Mouse (Mus musculus) right cerebral cortex, adult 18-20 months (tissue): ENCODE measurements at regions not wholly inside any gene's neighbourhood (a gene's known extent, or its start where the extent isn't known, plus 50 kb on each side); places are given as distances from the start of the nearest gene placed in this dataset.

Experiments used
- DNase-seq: peaks from one replicate; pipeline ENCODE4 v3.0.0; 2022; ENCODE audit warnings: mixed read lengths

DNA sequence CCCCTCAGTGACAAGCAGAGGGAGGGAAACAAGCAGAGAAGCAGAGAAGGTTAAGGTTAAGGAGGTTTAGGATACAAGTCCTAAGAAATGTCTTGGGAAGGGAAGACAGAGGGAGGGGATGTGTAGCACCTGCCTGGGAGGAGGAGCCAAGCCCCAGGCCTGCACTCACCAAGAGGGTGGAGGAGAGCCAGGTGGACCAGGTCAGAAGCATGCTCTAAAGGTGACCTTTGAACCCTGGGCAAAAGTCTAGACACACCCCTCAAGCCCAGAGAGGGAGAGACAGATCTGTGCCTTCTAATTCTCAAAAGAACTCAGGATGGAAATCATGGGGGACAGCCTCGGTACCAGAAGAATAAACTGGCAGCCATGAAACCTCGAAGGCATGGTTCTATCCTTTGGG is 54.4 kb upstream of the Calm2 start:
- no peak for DNase-seq

- peak; percentile 82 for DNase-seq
These were observed 55.1 kb upstream of the Calm2 start for GRCm38 (mm10) chr17:87501687-87502387.

GRCm38 (mm10) chr17:87502388-87503369 is 55.9 kb upstream of the Calm2 start:
- DNase-seq, result peak; percentile 31

- no peak for DNase-seq
These were observed 56.8 kb upstream of the Calm2 start for GRCm38 (mm10) chr17:87503491-87503890.

DNA sequence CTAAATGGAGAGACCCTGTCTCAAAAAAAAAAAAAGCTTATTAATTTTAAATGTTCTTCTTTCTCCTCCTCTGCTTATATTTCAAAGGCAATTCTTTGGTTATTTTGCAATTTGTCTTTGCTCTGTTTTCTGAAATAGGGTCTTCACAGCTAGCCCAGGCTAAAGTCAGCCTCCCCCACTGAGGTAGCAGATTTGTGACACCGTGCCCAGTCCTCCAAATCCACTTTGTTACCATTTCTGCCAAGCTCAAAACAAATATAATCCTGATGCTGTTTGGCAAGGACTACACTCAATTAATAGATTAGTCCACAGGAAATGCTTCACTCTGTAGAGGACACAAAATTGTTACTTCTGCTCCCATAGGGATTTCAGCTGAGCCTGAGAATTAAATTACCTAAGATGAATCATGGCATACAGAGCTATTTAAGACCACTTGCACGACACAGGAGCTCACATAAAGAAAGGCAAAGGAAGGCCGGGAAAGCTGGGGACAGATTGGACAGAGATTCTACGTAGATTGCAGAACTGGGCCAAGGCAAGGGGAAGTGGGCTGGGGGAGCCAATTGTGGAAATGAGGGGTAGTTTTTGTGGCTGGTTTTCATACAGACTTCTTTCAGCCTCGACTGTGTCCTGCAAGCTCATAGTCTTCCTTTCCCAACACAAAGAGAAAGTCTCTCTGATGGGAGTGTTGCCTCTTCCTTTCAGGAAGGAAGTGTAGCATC is 58.4 kb upstream of the Calm2 start:
- no peak for DNase-seq

GRCm38 (mm10) chr17:87507848-87508247 is 61.1 kb upstream of the Calm2 start:
- no peak for DNase-seq

DNA sequence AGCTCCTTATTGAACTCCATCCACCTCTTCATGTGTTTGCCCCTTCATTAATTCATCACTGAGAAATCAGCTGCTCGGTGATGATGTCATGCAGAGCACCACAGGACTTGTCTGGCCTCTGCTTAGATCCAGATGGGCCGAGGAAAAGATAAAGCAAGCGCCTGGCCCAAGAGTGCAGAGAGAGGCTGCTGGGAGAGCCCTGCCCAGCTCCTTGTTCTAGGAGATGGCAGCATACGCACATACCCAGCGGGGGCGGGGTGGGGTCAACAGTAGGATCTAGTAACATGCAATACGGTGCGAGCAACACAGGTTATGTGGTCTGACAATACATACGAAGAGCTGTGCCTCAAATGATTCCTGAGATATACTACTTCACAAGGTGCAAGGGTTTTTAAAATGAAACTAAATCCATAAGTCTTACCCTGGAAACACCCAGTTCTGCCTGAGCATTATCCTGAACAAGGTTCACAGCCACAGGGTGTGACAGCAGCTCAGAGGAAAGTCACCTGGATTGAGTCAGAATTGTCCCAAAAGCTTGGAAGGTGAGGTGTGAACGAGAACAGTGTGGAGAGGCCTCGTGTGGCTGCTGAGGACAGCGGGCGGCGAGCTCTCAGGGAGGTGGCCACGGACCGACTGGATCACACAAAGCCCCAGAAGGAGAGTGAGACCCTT is 62.0 kb upstream of the Calm2 start:
- DNase-seq, result no peak

GRCm38 (mm10) chr17:87512000-87512611 is 65.4 kb upstream of the Calm2 start:
- DNase-seq, result no peak

GRCm38 (mm10) chr17:87513822-87514221 is 67.1 kb upstream of the Calm2 start:
- DNase-seq, result no peak

GRCm38 (mm10) chr17:87514366-87515126 is 67.8 kb upstream of the Calm2 start:
- DNase-seq, result no peak

DNA sequence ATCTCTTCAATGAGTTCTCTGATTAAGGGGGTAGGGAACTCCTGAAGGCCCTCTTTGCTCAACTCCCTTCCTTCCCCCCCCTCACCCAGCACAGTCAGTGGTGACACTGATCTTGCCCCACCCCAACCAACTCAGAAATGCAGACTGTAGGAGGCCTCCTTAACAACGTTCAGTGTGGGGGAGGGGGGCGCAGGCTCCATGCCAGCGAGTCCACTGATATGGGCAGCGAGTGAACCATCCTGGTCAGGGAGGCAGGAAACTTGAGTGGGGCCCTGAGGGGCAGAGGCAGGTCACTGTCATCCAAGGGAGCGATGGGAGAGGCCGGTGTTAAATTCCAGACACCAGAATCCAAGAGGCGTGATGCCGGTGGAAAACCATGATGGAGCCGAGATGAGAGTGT is 70.5 kb upstream of the Calm2 start:
- no peak for DNase-seq

- no peak for DNase-seq
These were observed 72.7 kb upstream of the Calm2 start for GRCm38 (mm10) chr17:87519454-87519853.

GRCm38 (mm10) chr17:87520841-87521240 is 74.1 kb upstream of the Calm2 start:
- DNase-seq, result no peak

GRCm38 (mm10) chr17:87521622-87522151 is 75.0 kb upstream of the Calm2 start:
- peak; percentile 43 for DNase-seq

- DNase-seq, result peak; percentile 72
These were observed 75.9 kb upstream of the Calm2 start for GRCm38 (mm10) chr17:87522500-87523091.

- no peak for DNase-seq
These were observed 76.9 kb upstream of the Calm2 start for GRCm38 (mm10) chr17:87523643-87524042.

DNA sequence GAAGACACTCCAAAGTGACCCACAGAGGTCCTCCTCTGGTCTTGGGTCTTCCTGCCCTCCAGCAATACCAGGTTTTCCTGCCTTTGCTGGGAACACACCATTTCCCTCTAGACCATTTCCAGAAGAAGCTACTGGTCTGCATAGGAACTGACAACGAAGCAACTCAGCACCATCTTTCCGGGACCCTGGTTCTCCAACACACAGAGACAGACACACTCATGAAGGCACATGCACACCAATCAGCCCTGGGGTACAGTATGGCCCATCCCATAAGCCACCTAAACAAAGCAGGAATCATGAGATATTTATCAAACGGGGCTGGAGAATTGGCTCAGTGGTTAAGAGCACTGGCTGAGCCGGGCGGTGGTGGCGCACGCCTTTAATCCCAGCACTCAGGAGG is 80.4 kb upstream of the Calm2 start:
- no peak for DNase-seq

- DNase-seq, result peak; percentile 78
These were observed 83.6 kb upstream of the Calm2 start for GRCm38 (mm10) chr17:87530162-87530817.

- DNase-seq, result no peak
These were observed 84.2 kb upstream of the Calm2 start for GRCm38 (mm10) chr17:87530818-87531410.
